Mouse (Mus musculus): ENCODE data around the gene Lrrc56. TPM values are rescaled to one million over a fixed set of nuclear protein-coding genes. Genes with fewer than 3 reads are reported as not detected.

The Lrrc56 gene
- polyA plus RNA-seq, 1 experiment = 5.5 TPM

- no peak overlapping the region for H3K27ac ChIP-seq (ENCODE audit: insufficient read depth, low read length)
- H3K4me1 ChIP-seq (ENCODE audit: control insufficient read depth, insufficient read depth, insufficient read length) = no peaks in the 10 kb centered on the region
- TF ChIP-seq POLR2A (IDR thresholded peaks at IDR 0.05; ENCODE audit: low read depth, low read length) = no peak
- TF ChIP-seq CTCF (IDR thresholded peaks at IDR 0.05; ENCODE audit: extremely low read depth, insufficient read depth, insufficient read length, insufficient replicate concordance) = no peak
- whole genome bisulfite sequencing = 89% methylated on average over 18 of the region's 18 CpGs
- no peak overlapping the region for H3K4me3 ChIP-seq (ENCODE audit: extremely low read depth, insufficient read depth, insufficient read length)
- DNase-seq (ENCODE audit: low read depth in 1 of 2, low spot score in 2 of 2) = no peak
- no peaks in the 10 kb centered on the region for H3K27me3 ChIP-seq (ENCODE audit: control insufficient read depth, insufficient read depth, low read length)
- H3K36me3 ChIP-seq (ENCODE audit: control insufficient read depth, insufficient read depth, low read length) = no peaks in the 10 kb centered on the region
Measured at GRCm38 (mm10) chr7:141206182-141206937, 12.4 kb downstream of the Lrrc56 start.

- no peaks in the 10 kb centered on the region for H3K4me1 ChIP-seq (ENCODE audit: control insufficient read depth, insufficient read depth, insufficient read length)
- H3K36me3 ChIP-seq (ENCODE audit: control insufficient read depth, insufficient read depth, low read length) = no peaks in the 10 kb centered on the region
- peak overlapping the region; percentile 12; the same call in 1 of the 2 replicates for H3K27ac ChIP-seq (ENCODE audit: insufficient read depth, low read length)
- 65% methylated on average over 3 of the region's 3 CpGs for WGBS
- no peak overlapping the region for H3K4me3 ChIP-seq (ENCODE audit: extremely low read depth, insufficient read depth, insufficient read length)
- H3K27me3 ChIP-seq (ENCODE audit: control insufficient read depth, insufficient read depth, low read length) = no peaks in the 10 kb centered on the region; the same call in 1 of the 2 replicates
- no peak for TF ChIP-seq CTCF (IDR thresholded peaks at IDR 0.05; ENCODE audit: extremely low read depth, insufficient read depth, insufficient read length, insufficient replicate concordance)
- no peak for TF ChIP-seq POLR2A (IDR thresholded peaks at IDR 0.05; ENCODE audit: low read depth, low read length)
- DNase-seq (ENCODE audit: low read depth in 1 of 2, low spot score in 2 of 2) = no peak
Measured at GRCm38 (mm10) chr7:141209526-141209925, 15.6 kb downstream of the Lrrc56 start.

GRCm38 (mm10) chr7:141210137-141210536 lies 16.2 kb downstream of the Lrrc56 start:
- Histone ChIP-seq H3K4me3 (ENCODE audit: extremely low read depth, insufficient read depth, insufficient read length) (no peak overlapping the region), H3K27ac (ENCODE audit: insufficient read depth, low read length) (no peak overlapping the region), H3K27me3 (ENCODE audit: control insufficient read depth, insufficient read depth, low read length) (no peaks in the 10 kb centered on the region; the same call in 1 of the 2 replicates), H3K36me3 (ENCODE audit: control insufficient read depth, insufficient read depth, low read length) (no peaks in the 10 kb centered on the region), H3K4me1 (ENCODE audit: control insufficient read depth, insufficient read depth, insufficient read length) (peaks cover 4% of the 10 kb centered on the region; the same call in 1 of the 2 replicates)
- WGBS = 88% methylated on average over 12 of the region's 12 CpGs
- no peak for TF ChIP-seq POLR2A (IDR thresholded peaks at IDR 0.05; ENCODE audit: low read depth, low read length)
- DNase-seq (ENCODE audit: low read depth in 1 of 2, low spot score in 2 of 2) = no peak

GRCm38 (mm10) chr7:141210606-141211131 lies 16.7 kb downstream of the Lrrc56 start:
- peaks cover 5% of the 10 kb centered on the region; the same call in 1 of the 2 replicates for H3K4me1 ChIP-seq (ENCODE audit: control insufficient read depth, insufficient read depth, insufficient read length)
- no peaks in the 10 kb centered on the region; the same call in 1 of the 2 replicates for H3K27me3 ChIP-seq (ENCODE audit: control insufficient read depth, insufficient read depth, low read length)
- no peaks in the 10 kb centered on the region for H3K36me3 ChIP-seq (ENCODE audit: control insufficient read depth, insufficient read depth, low read length)
- no peak overlapping the region for H3K4me3 ChIP-seq (ENCODE audit: extremely low read depth, insufficient read depth, insufficient read length)
- no peak for DNase-seq (ENCODE audit: low read depth in 1 of 2, low spot score in 2 of 2)
- TF ChIP-seq CTCF (IDR thresholded peaks at IDR 0.05; ENCODE audit: extremely low read depth, insufficient read depth, insufficient read length, insufficient replicate concordance) (no peak), POLR2A (IDR thresholded peaks at IDR 0.05; ENCODE audit: low read depth, low read length) (no peak)
- WGBS = 92% methylated on average over 14 of the region's 14 CpGs
- no peak overlapping the region for H3K27ac ChIP-seq (ENCODE audit: insufficient read depth, low read length)

GRCm38 (mm10) chr7:141213133-141213532 lies 19.2 kb downstream of the Lrrc56 start:
- Histone ChIP-seq H3K36me3 (ENCODE audit: control insufficient read depth, insufficient read depth, low read length) (no peaks in the 10 kb centered on the region), H3K27ac (ENCODE audit: insufficient read depth, low read length) (no peak overlapping the region), H3K27me3 (ENCODE audit: control insufficient read depth, insufficient read depth, low read length) (no peaks in the 10 kb centered on the region; the same call in 1 of the 2 replicates), H3K4me3 (ENCODE audit: extremely low read depth, insufficient read depth, insufficient read length) (no peak overlapping the region), H3K4me1 (ENCODE audit: control insufficient read depth, insufficient read depth, insufficient read length) (peaks cover 12% of the 10 kb centered on the region)
- TF ChIP-seq POLR2A (IDR thresholded peaks at IDR 0.05; ENCODE audit: low read depth, low read length) (no peak), CTCF (IDR thresholded peaks at IDR 0.05; ENCODE audit: extremely low read depth, insufficient read depth, insufficient read length, insufficient replicate concordance) (no peak)
- WGBS = 94% methylated on average over 3 of the region's 3 CpGs
- DNase-seq (ENCODE audit: low read depth in 1 of 2, low spot score in 2 of 2) = no peak

- WGBS = 96% methylated on average over 11 of the region's 11 CpGs
- Histone ChIP-seq H3K36me3 (ENCODE audit: control insufficient read depth, insufficient read depth, low read length) (no peaks in the 10 kb centered on the region), H3K4me1 (ENCODE audit: control insufficient read depth, insufficient read depth, insufficient read length) (peaks cover 12% of the 10 kb centered on the region), H3K4me3 (ENCODE audit: extremely low read depth, insufficient read depth, insufficient read length) (no peak within 1 kb of the TSS), H3K27me3 (ENCODE audit: control insufficient read depth, insufficient read depth, low read length) (no peaks in the 10 kb centered on the region; the same call in 1 of the 2 replicates), H3K27ac (ENCODE audit: insufficient read depth, low read length) (no peak within 1 kb of the TSS)
- DNase-seq (ENCODE audit: low read depth in 1 of 2, low spot score in 2 of 2) = no peak
- TF ChIP-seq CTCF (IDR thresholded peaks at IDR 0.05; ENCODE audit: extremely low read depth, insufficient read depth, insufficient read length, insufficient replicate concordance) = no peak
- TF ChIP-seq POLR2A (IDR thresholded peaks at IDR 0.05; ENCODE audit: low read depth, low read length) = no peak
Measured at GRCm38 (mm10) chr7:141213605-141214235, 19.8 kb downstream of the Lrrc56 start, which contains the start of gene Lmntd2. Gene Lmntd2, minus strand, starts transcription at chr7:141214080.

Data from spleen, adult 2 months (tissue).